Mouse (Mus musculus) ES-Bruce4 (cell line): Measurements from ENCODE around the gene Klhl7. TPM values are rescaled to one million over a fixed set of nuclear protein-coding genes. Genes with fewer than 3 reads are reported as not detected.

ENCODE experiments used
- H3K27ac ChIP-seq: 2 replicates; pipeline ENCODE4 v1.5.1; 2012; ENCODE audit warnings: low read length, inconsistent platforms; ENCODE audit not compliant: insufficient read depth
- H3K27me3 ChIP-seq: 2 replicates; pipeline ENCODE4 v1.6.1; 2012; ENCODE audit warnings: mild to moderate bottlenecking, low read length, inconsistent platforms; ENCODE audit not compliant: control insufficient read depth, poor library complexity, insufficient read depth, severe bottlenecking
- H3K36me3 ChIP-seq: 2 replicates; pipeline ENCODE4 v1.6.1; 2012; ENCODE audit warnings: inconsistent platforms, mild to moderate bottlenecking, low read length, moderate library complexity; ENCODE audit not compliant: control insufficient read depth, poor library complexity, insufficient read depth, severe bottlenecking
- H3K4me1 ChIP-seq: one replicate; pipeline ENCODE4 v1.8.1; 2011; ENCODE audit warnings: low read length; ENCODE audit not compliant: control insufficient read depth, insufficient read depth
- H3K4me3 ChIP-seq: 2 replicates; pipeline ENCODE4 v1.5.1; 2011; ENCODE audit warnings: low read depth, mild to moderate bottlenecking, low read length
- H3K9ac ChIP-seq: 2 replicates; pipeline ENCODE4 v1.6.1; 2012; ENCODE audit warnings: low read depth, mild to moderate bottlenecking, inconsistent platforms; ENCODE audit not compliant: poor library complexity, severe bottlenecking
- H3K9me3 ChIP-seq: replicated peaks from 2 replicates; pipeline ENCODE4 v1.6.1; 2012; ENCODE audit warnings: mild to moderate bottlenecking, low read length, inconsistent platforms; ENCODE audit not compliant: control insufficient read depth, poor library complexity, insufficient read depth, severe bottlenecking
- CTCF ChIP-seq: IDR thresholded peaks from one replicate; pipeline ENCODE4 v1.8.1; 2011; ENCODE audit warnings: low read depth, low read length
- EP300 ChIP-seq: IDR thresholded peaks from 2 replicates; pipeline ENCODE4 v1.6.1; 2011; ENCODE audit warnings: low read depth, low read length; ENCODE audit not compliant: insufficient read depth
- POLR2A ChIP-seq: IDR thresholded peaks from one replicate; pipeline ENCODE4 v1.8.1; 2011; ENCODE audit warnings: low read length; ENCODE audit not compliant: insufficient read depth
- polyA plus RNA-seq: library from polyadenylated mRNA; stranded (reverse); fragments of >200 nt; gene quantifications from 2 replicates; pipeline ENCODE4 v1.2.4, GENCODE M21; 2011; ENCODE audit warnings: low read depth; ENCODE audit not compliant: missing spikeins, insufficient read depth, insufficient read length

Klhl7 gene
- polyA plus RNA-seq, 1 experiment = 31.1 TPM

DNA sequence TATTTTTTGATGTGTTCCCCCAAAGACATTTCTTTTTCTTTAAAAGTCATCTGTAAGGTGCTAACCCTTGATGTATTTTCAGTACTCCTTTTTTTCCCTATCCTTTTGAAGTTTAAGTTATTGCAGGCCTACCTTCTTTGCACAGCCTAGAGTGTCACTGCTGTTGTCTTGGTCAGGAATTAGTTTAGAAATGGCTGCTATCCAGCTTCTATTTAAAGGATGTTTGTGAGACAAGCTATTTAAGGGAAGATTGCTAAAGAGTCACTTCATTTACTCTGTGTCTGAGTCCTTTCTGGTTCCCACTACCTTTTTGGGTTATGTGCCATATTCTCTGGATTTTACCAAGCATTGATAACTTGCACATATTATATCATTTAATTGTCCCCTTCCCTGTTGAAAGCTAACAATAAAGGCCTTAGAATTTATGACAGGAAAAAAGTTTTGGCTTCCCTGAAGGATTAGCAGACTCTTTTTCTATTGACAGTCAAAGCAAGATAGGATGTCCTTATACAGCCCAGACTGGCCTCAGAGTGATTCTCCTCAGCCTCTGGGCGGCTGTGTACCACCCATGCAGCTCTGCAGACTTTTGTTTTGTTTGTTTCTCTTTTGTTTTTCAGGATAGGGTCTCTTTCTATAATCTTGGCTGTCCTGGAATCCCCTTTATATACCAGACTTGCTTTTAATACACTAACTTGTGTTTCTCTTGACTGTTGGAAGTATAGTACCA, 25.7 kb downstream of the Klhl7 start:
- H3K4me1 ChIP-seq = peaks cover 2% of the 10 kb centered on the region
- H3K27ac ChIP-seq = no peak overlapping the region
- no peaks in the 10 kb centered on the region for H3K27me3 ChIP-seq
- TF ChIP-seq CTCF = no peak
- TF ChIP-seq POLR2A = no peak
- no peak for TF ChIP-seq EP300
- H3K36me3 ChIP-seq = no peaks in the 10 kb centered on the region
- no peaks in the 10 kb centered on the region; the same call in 1 of the 2 replicates for H3K9me3 ChIP-seq
- H3K4me3 ChIP-seq = no peak overlapping the region
- no peak overlapping the region for H3K9ac ChIP-seq

DNA sequence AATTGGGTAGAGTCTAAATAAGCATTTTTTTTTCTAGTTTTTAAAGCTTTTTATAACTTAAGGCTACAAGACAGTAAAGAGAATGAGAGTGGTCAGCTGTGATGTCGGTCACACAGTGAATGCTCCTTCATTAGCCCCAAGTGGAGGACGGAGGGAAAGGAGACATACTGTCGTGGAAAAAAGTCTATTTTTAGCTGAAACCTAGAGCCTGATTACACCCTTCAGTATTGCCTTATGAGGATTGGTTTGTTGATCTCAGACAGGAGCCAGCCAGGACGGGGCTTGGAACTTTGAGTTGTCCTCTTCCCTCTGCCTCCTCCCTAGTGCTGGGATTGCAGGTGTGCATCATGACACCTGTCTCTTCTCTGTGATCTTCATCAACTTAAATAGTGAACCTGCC, 26.6 kb downstream of the Klhl7 start:
- Histone ChIP-seq H3K4me1 (peaks cover 2% of the 10 kb centered on the region), H3K4me3 (no peak overlapping the region), H3K27me3 (no peaks in the 10 kb centered on the region), H3K9me3 (no peaks in the 10 kb centered on the region; the same call in 1 of the 2 replicates), H3K36me3 (no peaks in the 10 kb centered on the region), H3K9ac (no peak overlapping the region), H3K27ac (no peak overlapping the region)
- TF ChIP-seq CTCF = no peak
- TF ChIP-seq POLR2A = no peak
- no peak for TF ChIP-seq EP300

- H3K9ac ChIP-seq = no peak overlapping the region
- H3K9me3 ChIP-seq = no peaks in the 10 kb centered on the region
- H3K27me3 ChIP-seq = no peaks in the 10 kb centered on the region
- TF ChIP-seq CTCF = no peak
- TF ChIP-seq POLR2A = no peak
- TF ChIP-seq EP300 = no peak
- no peak overlapping the region for H3K27ac ChIP-seq
- no peaks in the 10 kb centered on the region for H3K4me1 ChIP-seq
- H3K36me3 ChIP-seq = peaks cover 10% of the 10 kb centered on the region
- H3K4me3 ChIP-seq = no peak overlapping the region
These were observed 46.6 kb downstream of the Klhl7 start for GRCm38 (mm10) chr5:24146964-24147363.

GRCm38 (mm10) chr5:24152199-24152598, 51.8 kb downstream of the Klhl7 start:
- H3K27me3 ChIP-seq = no peaks in the 10 kb centered on the region
- H3K9me3 ChIP-seq = no peaks in the 10 kb centered on the region
- no peak overlapping the region for H3K4me3 ChIP-seq
- no peaks in the 10 kb centered on the region for H3K4me1 ChIP-seq
- TF ChIP-seq CTCF (no peak), EP300 (no peak), POLR2A (no peak)
- H3K27ac ChIP-seq = no peak overlapping the region
- peaks cover 5% of the 10 kb centered on the region; the same call in 1 of the 2 replicates for H3K36me3 ChIP-seq
- H3K9ac ChIP-seq = no peak overlapping the region

GRCm38 (mm10) chr5:24156774-24157173, 56.4 kb downstream of the Klhl7 start:
- no peaks in the 10 kb centered on the region for H3K9me3 ChIP-seq
- no peak overlapping the region for H3K27ac ChIP-seq
- no peaks in the 10 kb centered on the region for H3K4me1 ChIP-seq
- TF ChIP-seq CTCF = no peak
- no peak for TF ChIP-seq EP300
- TF ChIP-seq POLR2A = no peak
- no peaks in the 10 kb centered on the region for H3K27me3 ChIP-seq
- no peak overlapping the region for H3K4me3 ChIP-seq
- H3K9ac ChIP-seq = no peak overlapping the region
- peaks cover 2% of the 10 kb centered on the region; the same call in 1 of the 2 replicates for H3K36me3 ChIP-seq

DNA sequence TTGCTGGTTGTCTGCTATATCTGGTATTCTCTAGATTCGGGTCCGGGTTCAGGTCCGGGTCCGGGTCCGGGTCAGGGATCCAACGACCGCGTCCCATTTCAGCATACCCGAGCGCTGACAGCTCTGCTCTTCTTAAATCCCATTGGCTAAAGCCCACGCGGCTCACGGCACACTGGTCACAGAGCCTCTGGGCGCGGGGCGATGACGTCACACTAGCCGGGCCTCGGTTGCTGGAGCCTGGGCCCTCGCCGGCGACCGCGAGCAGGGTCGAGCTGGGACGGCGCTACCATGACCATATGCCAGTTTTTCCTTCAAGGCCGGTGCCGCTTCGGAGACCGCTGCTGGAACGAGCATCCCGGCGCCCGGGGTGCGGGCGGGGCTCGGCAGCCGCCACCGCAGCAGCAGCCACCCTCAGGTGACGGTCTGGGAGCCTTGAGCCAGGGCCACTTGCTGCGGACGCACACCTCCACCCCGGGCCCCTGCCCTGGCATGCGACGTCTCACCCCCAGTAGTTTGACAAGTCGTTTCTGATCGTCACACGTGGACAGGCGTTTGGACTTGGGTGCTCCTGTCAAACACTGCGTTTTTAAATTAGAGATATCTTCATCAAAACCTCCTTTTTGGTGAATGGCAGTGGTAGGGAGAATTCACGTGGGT, 64.5 kb downstream of the Klhl7 start, which contains the start of gene Nupl2:
Nupl2 (plus strand) TSS at position 175 of the 657 bp plus-strand sequence.
- Histone ChIP-seq H3K9ac (peak within 1 kb of the TSS; percentile 72), H3K4me1 (peaks cover 2% of the 10 kb centered on the region), H3K27me3 (no peaks in the 10 kb centered on the region), H3K27ac (no peak within 1 kb of the TSS), H3K9me3 (no peaks in the 10 kb centered on the region), H3K4me3 (peak within 1 kb of the TSS; percentile 86), H3K36me3 (peaks cover 11% of the 10 kb centered on the region)
- TF ChIP-seq CTCF (no peak), POLR2A (no peak), EP300 (no peak)
